Mouse (Mus musculus) midbrain, embryonic 15.5 days (tissue): ENCODE data around the gene Pou1f1. TPM values are rescaled to one million over a fixed set of nuclear protein-coding genes. Genes with fewer than 3 reads are reported as not detected.

Source experiments
- ATAC-seq: fragments of 200-750 bp; cut with Nextera tagmentation; replicated peaks from 2 replicates; pipeline ENCODE4 v1.8.0; 2017; ENCODE audit warnings: moderate TSS enrichment
- H3K27ac ChIP-seq: fragments of 300-500 bp; sonication (generic); 2 replicates; pipeline ENCODE4 v1.5.1; 2015; ENCODE audit warnings: mild to moderate bottlenecking, inconsistent platforms
- H3K27me3 ChIP-seq: fragments of 300-500 bp; sonication (generic); replicated peaks from 2 replicates; pipeline ENCODE4 v1.6.1; 2015; ENCODE audit warnings: inconsistent platforms
- H3K36me3 ChIP-seq: fragments of 300-500 bp; sonication (generic); replicated peaks from 2 replicates; pipeline ENCODE4 v1.6.1; 2015; ENCODE audit warnings: inconsistent platforms
- H3K4me1 ChIP-seq: fragments of 300-500 bp; sonication (generic); 2 replicates; pipeline ENCODE4 v1.6.1; 2015; ENCODE audit warnings: inconsistent platforms
- H3K4me2 ChIP-seq: fragments of 300-500 bp; sonication (generic); 2 replicates; pipeline ENCODE4 v1.6.1; 2015; ENCODE audit warnings: inconsistent platforms, mild to moderate bottlenecking, moderate library complexity
- H3K4me3 ChIP-seq: fragments of 300-500 bp; sonication (generic); 2 replicates; pipeline ENCODE4 v1.5.1; 2015; ENCODE audit warnings: mild to moderate bottlenecking, inconsistent platforms
- H3K9ac ChIP-seq: fragments of 300-500 bp; sonication (generic); 2 replicates; pipeline ENCODE4 v1.6.1; 2015; ENCODE audit warnings: mild to moderate bottlenecking, inconsistent platforms
- H3K9me3 ChIP-seq: fragments of 300-500 bp; sonication (generic); 2 replicates; pipeline ENCODE4 v1.6.1; 2016; ENCODE audit warnings: inconsistent platforms
- WGBS: fragments of 180-500 bp; shearing (Covaris S2); methylation state at CpG from one replicate; pipeline ENCODE4 v1.1.7; 2015; ENCODE audit warnings: mixed read lengths; 5-methylcytosine and 5-hydroxymethylcytosine counted together
- polyA plus RNA-seq: library from polyadenylated mRNA; unstranded; fragments of >200 nt; fragmentation: Nextera tagmentation; extraction: Ambion mirVana; gene quantifications from 2 replicates; pipeline ENCODE4 v1.2.1, GENCODE M21; 2015

Gene Pou1f1
- polyA plus RNA-seq, 1 experiment from 2014 or later = 0.09 TPM

GRCm38 (mm10) chr16:65577298-65578029, 57.2 kb downstream of the Pou1f1 start:
- no peaks in the 10 kb centered on the region for H3K9me3 ChIP-seq
- H3K9ac ChIP-seq = no peak overlapping the region
- WGBS = 34% methylated on average over 6 of the region's 6 CpGs
- ATAC-seq = no peak
- no peaks in the 10 kb centered on the region for H3K27me3 ChIP-seq
- no peak overlapping the region for H3K4me3 ChIP-seq
- no peaks in the 10 kb centered on the region for H3K4me1 ChIP-seq
- no peaks in the 10 kb centered on the region for H3K36me3 ChIP-seq
- H3K27ac ChIP-seq = no peak overlapping the region
- H3K4me2 ChIP-seq = no peak overlapping the region

Other genes starting within 250 kb of the Pou1f1 start
- 96.8 and 101 TPM in 2 replicates for gene Chmp2b, start 42.2 kb downstream of the Pou1f1 start, polyA plus RNA-seq